Mouse (Mus musculus) heart, adult 18-20 months (tissue): ENCODE results near the gene 1700011M02Rik. TPM values are rescaled to one million over a fixed set of nuclear protein-coding genes. Genes with fewer than 3 reads are reported as not detected.
"Not testable (repeated sequence)": the region's sequence is repeated elsewhere in the genome, so short reads cannot be mapped to it uniquely, and the experiment has no call there.

Experiments used
- DNase-seq, 2 experiments: peaks; one replicate each; pipeline ENCODE4 v3.0.0; 2021 to 2022; ENCODE audit warnings: mixed read lengths in 1 of 2
- long read RNA-seq, 2 experiments: library from polyadenylated mRNA; stranded (forward); transcript quantifications; one replicate each; pipeline ENCODE4 v2.0.0; 2021
- total RNA-seq, 2 experiments: library from RNA; stranded (reverse); gene quantifications; 2 replicates each; pipeline ENCODE4 v1.2.3; 2021

The 1700011M02Rik gene
- total RNA-seq = not detected
- long read RNA-seq, experiment 1 = 0 reads
- long read RNA-seq, experiment 2 = 0 reads

DNA sequence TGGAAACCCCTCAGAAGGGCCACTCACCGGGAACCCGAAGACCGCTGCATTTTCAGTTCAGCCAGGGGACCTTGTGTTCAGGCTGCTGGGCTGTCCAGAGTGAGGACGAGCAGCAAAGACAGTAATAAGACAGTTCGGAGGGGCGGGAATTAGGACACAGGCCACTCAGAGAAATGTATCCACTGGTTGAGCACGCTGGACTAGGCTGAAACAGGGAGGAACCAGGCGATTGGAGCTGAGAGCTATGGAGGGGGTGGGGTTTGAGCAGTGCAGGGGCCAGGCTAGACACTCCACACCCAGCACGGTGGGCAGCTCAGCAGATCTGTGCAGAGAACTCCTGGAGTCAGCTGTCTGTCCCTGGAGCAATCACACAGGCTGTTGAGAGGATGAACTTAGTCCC, at the start of gene 1700011M02Rik, which contains the start of gene Dmrtc1a:
1700011M02Rik (plus strand) TSS at position 319 of the 400 bp plus-strand sequence.
Dmrtc1a (minus strand) TSS at position 101 of the 400 bp plus-strand sequence.
- DNase-seq = not testable (repeated sequence)

DNA sequence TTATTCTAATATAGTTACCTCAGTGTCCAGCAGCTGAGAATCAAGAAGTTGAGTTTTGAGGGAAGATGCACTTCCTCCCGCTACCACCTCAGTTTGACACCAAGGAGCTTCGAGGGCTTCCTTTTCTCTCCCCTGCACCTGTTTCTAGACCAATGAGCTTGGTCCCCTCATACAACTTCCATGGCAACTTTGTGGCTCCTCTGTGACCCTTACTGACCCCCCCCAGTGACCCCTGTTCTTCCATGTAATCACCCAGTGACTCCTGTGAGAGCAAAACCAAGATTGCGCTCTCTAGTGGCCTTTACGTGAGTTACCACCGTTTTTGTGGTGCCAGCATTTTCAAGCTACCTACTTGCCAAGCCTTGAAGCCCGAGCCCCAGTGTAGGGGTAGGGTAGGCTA, 40.8 kb upstream of the 1700011M02Rik start, which contains the start of gene 1700031F05Rik:
1700031F05Rik (minus strand) TSS at position 101 of the 400 bp plus-strand sequence.
- no peak for DNase-seq

DNA sequence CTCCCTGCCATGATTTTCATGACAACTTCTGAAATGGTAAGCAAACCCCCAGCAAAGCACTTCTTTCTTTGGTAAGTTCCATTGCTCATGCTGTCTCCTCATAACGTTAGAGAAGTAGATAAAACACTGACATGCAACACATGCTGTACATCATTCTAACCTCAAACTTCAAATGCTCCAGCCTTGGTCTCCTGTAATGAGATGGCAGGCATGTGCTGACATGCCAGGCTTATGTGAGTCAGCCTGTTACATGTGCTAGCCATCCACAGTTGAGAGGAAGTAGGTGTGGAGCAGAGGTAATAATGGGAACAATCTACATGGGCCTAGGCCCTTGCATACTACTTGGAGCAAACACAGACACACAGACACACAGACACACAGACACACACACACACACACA, 6.1 kb downstream of the 1700011M02Rik start:
- DNase-seq = not testable (repeated sequence)

DNA sequence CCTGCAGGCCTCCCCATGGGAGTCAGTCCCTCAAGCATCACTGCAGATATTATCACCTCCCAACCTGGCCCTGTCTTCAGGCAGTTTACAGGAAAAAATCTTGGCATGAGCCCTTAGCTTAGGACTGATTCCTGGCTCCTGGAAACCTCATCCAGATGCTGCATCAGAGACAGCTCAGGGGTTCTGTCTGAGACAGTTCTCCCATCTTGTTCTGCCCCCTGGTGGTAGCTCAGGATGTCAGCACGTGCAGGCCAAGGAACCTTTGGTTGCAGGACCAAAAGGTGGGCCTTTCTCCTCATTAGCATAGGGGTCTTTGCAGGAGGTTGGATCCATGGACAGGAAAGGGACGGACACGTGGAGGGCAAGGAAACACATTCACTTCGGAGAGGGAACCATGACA, 18.0 kb downstream of the 1700011M02Rik start:
- peak in 1 of 2 experiments; percentile 34 for DNase-seq

DNA sequence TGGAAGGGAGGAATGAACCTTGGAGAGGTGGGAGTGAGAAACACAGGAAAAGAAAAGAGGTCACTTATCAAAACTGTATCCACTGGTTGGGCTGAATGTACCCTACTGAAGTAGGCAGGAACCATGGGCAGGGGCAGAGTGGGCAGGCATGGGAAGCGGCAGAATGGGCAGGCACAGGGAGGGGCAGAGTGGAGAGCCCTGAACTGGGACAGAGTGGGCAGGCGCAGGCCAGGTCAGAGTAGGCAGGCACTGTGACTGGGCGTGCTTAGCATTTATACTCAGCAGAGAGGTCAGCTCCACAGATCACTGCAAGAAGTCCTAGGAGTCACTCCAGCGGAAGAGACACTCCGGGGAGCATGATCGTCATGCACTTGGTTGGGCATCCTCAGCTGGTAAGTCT, 19.4 kb downstream of the 1700011M02Rik start, which contains the start of gene 1700018G05Rik:
1700018G05Rik (plus strand) TSS at position 301 of the 400 bp plus-strand sequence.
- not testable (repeated sequence) for DNase-seq

DNA sequence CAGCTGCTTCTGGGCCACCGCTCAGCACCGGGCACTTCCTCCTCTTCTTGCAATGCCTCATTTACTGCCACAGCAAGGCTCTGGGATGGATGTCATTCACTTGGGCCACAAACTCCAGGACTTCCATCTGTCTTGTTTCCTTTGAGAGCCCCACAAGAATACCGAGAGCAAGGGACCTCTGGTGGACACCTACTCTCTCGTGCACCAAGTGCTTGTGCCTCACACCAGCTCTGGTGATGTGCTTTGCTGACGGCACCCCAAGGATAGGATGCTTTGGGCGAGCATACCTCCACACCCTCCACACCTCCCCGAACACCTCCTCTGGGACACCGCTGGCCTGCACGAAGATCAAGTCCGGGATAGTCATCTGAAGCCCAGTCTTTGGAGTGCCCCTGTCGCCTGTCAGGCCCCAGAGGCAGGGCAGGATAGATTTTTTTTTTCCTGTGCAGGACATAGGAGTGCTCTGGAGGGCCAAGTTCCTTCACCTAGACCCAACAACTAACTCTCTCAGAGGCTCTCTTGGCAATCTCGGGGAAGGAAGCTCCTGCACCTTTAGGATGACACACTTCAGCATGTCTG, 24.4 kb downstream of the 1700011M02Rik start:
- no peak for DNase-seq

DNA sequence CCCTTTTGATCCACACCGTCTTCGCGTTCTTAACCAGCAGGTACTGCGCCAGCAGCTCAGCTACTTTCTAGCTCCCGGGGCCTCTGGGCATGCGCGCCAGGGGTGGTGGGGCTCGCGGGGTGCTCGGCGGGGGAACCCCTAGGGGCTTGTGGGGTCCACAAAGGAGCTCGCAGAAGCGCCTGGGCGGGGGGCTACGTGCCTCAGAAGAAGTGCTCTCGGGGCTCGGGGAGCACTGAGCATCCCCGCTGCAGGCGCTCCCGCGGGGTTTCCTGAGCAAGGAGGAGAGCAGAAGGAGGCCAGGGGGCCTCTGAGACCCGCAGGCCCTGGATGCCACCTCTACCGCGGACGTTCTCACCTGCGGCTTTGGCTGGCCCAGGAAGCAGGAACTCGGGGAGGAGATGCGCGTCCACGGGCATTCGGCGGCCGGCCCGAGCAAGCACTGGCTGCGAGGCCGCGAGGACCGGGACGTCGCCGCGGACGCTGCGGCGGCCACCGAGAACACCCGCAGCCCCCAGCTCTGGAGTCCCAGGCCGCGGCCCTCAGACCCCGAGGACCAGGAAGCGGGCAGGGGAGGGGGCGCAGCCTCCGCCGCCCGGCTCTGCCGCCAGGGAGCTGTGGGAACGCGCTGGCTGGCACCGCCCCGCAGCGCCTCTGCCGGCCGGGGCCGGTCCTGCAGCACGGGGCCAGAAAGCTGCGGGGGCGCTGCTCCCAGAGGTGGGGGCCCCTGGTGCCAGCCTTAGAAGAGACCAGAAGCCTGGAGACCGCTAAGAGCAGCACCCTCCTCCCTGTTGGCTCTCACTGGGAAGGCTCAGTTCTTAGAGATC, 25.1 kb downstream of the 1700011M02Rik start:
- peak; percentile 13 to 28 for DNase-seq

DNA sequence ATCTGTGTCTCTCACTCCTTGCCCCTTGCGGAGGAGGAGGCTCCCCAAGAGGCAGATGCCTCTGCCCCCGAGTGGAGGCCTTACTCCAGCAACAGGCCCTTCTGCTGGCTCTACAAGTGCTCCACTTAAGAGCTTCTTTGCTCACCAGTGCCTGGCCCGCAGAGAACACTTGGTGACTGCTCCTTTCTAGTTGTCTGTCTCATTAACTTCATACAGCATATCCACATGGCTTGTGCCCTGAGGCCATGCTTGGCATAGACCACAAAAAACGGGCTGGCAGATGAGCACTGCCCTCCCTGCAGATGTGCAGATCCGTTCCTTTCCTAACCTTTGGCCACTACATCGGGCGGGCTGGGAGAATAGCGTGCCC, 25.7 kb downstream of the 1700011M02Rik start:
- no peak for DNase-seq

DNA sequence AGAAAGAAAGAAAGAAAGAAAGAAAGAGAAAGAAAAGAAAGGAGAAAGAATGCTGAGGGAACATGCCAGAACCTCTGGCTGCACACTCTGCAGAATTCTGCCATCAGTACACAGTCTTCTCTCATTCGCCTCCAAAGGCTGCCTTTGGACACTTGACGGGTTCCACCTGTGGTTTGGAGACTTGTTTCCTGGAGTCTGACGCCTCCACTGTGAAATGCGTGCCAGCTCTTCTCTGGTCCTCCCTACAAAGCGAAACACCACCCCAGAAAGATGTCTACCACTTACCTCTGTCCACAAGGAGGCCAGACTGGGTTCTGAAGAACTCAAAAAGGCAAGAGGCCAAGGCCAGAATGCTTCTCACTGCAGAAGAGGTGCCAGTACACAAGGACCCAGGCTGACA, 28.0 kb downstream of the 1700011M02Rik start:
- DNase-seq = peak; percentile 19 to 42

DNA sequence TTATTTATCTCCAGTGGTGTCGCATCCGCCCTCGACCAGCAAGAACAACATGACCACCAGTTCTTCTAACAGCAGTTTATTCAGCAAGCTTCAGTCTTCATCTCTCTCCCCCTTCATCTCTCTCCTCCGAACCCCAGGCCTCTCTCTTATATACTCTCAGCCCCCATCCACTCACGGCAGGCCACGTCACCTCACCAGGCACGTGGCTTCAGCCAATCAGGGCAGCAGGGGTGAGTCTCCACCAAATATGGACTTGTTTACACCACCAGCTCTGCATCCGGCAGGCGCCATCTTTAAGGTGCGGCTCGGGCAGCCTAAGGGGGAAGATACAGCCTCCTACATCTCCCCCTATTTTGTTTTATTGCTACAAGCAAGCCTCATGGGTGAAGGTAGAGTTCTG, 41.4 kb downstream of the 1700011M02Rik start:
- DNase-seq = not testable (repeated sequence)

DNA sequence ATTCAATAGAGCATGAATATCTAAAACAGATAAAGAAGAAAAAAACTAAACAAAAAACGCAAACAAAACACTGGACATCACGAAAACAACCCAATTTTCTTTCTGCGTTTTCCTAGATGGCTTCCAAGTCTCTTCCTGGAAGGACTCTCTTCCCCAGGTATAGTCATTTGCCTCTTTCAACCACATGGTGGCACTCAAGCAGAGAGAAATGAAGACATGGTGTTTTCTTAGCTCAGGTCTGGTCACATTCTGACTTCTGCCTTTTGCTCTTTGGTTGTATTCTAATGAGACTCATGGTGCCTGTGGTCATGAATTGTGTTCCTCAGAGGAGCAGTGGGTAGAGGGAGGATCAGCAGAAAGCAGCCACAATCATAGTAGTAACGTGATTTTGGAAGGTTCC, 50.2 kb downstream of the 1700011M02Rik start:
- peak; percentile 4 to 15 for DNase-seq

Other genes starting within 250 kb of the 1700011M02Rik start
- not detected for gene Gm3880, start 221.9 kb upstream of the 1700011M02Rik start, total RNA-seq
- not detected for gene Gm9112, start 201.3 kb upstream of the 1700011M02Rik start, total RNA-seq
- not detected for gene Dmrtc1b, start 201.0 kb upstream of the 1700011M02Rik start, total RNA-seq
- gene Dmrtc1c1, start 105.9 kb upstream of the 1700011M02Rik start, total RNA-seq = not detected
- gene Dmrtc1c2, start 54.3 kb upstream of the 1700011M02Rik start, total RNA-seq = not detected
- not detected for gene 1700031F05Rik, start 40.9 kb upstream of the 1700011M02Rik start, total RNA-seq
- gene Dmrtc1a, start 218 bp upstream of the 1700011M02Rik start, total RNA-seq = under 1 TPM in 1 of 2 experiments, not detected in 1; 0.26 TPM
- gene 1700018G05Rik, start 19.5 kb downstream of the 1700011M02Rik start, total RNA-seq = not detected